Mouse (Mus musculus): ENCODE measurements around the gene Ankrd35.
A peak's percentile ranks its signal among the peaks of the same experiment; 100 is the strongest.

GRCm38 (mm10) chr3:96696766-96697732 lies 27.1 kb downstream of the Ankrd35 start:
- no peak for TF ChIP-seq EP300 (IDR thresholded peaks at IDR 0.05)
- peak; percentile 15; the same call in 1 of the 2 replicates for TF ChIP-seq CTCF (IDR thresholded peaks at IDR 0.05)

Measured in lung, postnatal 0 days (tissue).